Mouse (Mus musculus): Measurements from ENCODE around the gene Uchl1. TPM values are rescaled to one million over a fixed set of nuclear protein-coding genes. Genes with fewer than 3 reads are reported as not detected.

Gene Uchl1
- polyA plus RNA-seq, 1 experiment from 2014 or later = 65.0 TPM

GRCm38 (mm10) chr5:66712801-66713200 is 36.9 kb downstream of the Uchl1 start:
- WGBS = 82% methylated on average over 6 of the region's 6 CpGs
- ATAC-seq (ENCODE audit: insufficient number of reproducible peaks, insufficient read depth, low FRiP score, low TSS enrichment, low read depth) = no peak
- H3K4me2 ChIP-seq = no peak overlapping the region
- H3K9ac ChIP-seq = no peak overlapping the region
- no peak overlapping the region for H3K4me3 ChIP-seq
- no peaks in the 10 kb centered on the region for H3K27me3 ChIP-seq
- H3K9me3 ChIP-seq = no peaks in the 10 kb centered on the region
- H3K27ac ChIP-seq = no peak overlapping the region
- H3K4me1 ChIP-seq = peaks cover 21% of the 10 kb centered on the region
- H3K36me3 ChIP-seq = no peaks in the 10 kb centered on the region

- H3K27ac ChIP-seq = no peak overlapping the region
- no peak overlapping the region for H3K4me2 ChIP-seq
- 65% methylated on average over 4 of the region's 4 CpGs for WGBS
- no peak overlapping the region for H3K9ac ChIP-seq
- H3K9me3 ChIP-seq = no peaks in the 10 kb centered on the region
- no peaks in the 10 kb centered on the region for H3K36me3 ChIP-seq
- peaks cover 34% of the 10 kb centered on the region for H3K4me1 ChIP-seq
- H3K27me3 ChIP-seq = no peaks in the 10 kb centered on the region
- ATAC-seq (ENCODE audit: insufficient number of reproducible peaks, insufficient read depth, low FRiP score, low TSS enrichment, low read depth) = no peak
- no peak overlapping the region for H3K4me3 ChIP-seq
These were observed 39.6 kb downstream of the Uchl1 start for GRCm38 (mm10) chr5:66715498-66715931.

GRCm38 (mm10) chr5:66717931-66718330 is 42.0 kb downstream of the Uchl1 start:
- H3K4me2 ChIP-seq = no peak overlapping the region
- 29% methylated on average over 4 of the region's 4 CpGs for WGBS
- no peak overlapping the region for H3K9ac ChIP-seq
- no peaks in the 10 kb centered on the region for H3K36me3 ChIP-seq
- no peaks in the 10 kb centered on the region for H3K9me3 ChIP-seq
- peaks cover 56% of the 10 kb centered on the region for H3K4me1 ChIP-seq
- no peaks in the 10 kb centered on the region for H3K27me3 ChIP-seq
- peak overlapping the region; percentile 28; the same call in 1 of the 2 replicates for H3K27ac ChIP-seq
- ATAC-seq (ENCODE audit: insufficient number of reproducible peaks, insufficient read depth, low FRiP score, low TSS enrichment, low read depth) = no peak
- H3K4me3 ChIP-seq = no peak overlapping the region

GRCm38 (mm10) chr5:66718413-66718812 is 42.5 kb downstream of the Uchl1 start:
- no peak overlapping the region for H3K4me3 ChIP-seq
- H3K4me1 ChIP-seq = peaks cover 60% of the 10 kb centered on the region
- no peak for ATAC-seq (ENCODE audit: insufficient number of reproducible peaks, insufficient read depth, low FRiP score, low TSS enrichment, low read depth)
- H3K27me3 ChIP-seq = no peaks in the 10 kb centered on the region
- peak overlapping the region; percentile 18; the same call in 1 of the 2 replicates for H3K27ac ChIP-seq
- H3K9me3 ChIP-seq = no peaks in the 10 kb centered on the region
- no peaks in the 10 kb centered on the region for H3K36me3 ChIP-seq
- 15% methylated on average over 3 of the region's 3 CpGs for WGBS
- no peak overlapping the region for H3K9ac ChIP-seq
- H3K4me2 ChIP-seq = no peak overlapping the region

GRCm38 (mm10) chr5:66718880-66719279 is 43.0 kb downstream of the Uchl1 start:
- H3K9me3 ChIP-seq = no peaks in the 10 kb centered on the region
- H3K9ac ChIP-seq = no peak overlapping the region
- H3K27me3 ChIP-seq = no peaks in the 10 kb centered on the region
- no peak for ATAC-seq (ENCODE audit: insufficient number of reproducible peaks, insufficient read depth, low FRiP score, low TSS enrichment, low read depth)
- no peak overlapping the region for H3K27ac ChIP-seq
- 64% methylated on average over 7 of the region's 7 CpGs for WGBS
- H3K4me1 ChIP-seq = peaks cover 60% of the 10 kb centered on the region
- no peaks in the 10 kb centered on the region for H3K36me3 ChIP-seq
- H3K4me3 ChIP-seq = no peak overlapping the region
- H3K4me2 ChIP-seq = no peak overlapping the region

GRCm38 (mm10) chr5:66720921-66721320 is 45.0 kb downstream of the Uchl1 start:
- 4% methylated on average over 5 of the region's 5 CpGs for WGBS
- peak overlapping the region; percentile 48; the same call in 1 of the 2 replicates for H3K27ac ChIP-seq

GRCm38 (mm10) chr5:66722586-66722985 is 46.7 kb downstream of the Uchl1 start:
- H3K27ac ChIP-seq = peak overlapping the region; percentile 8; the same call in 1 of the 2 replicates

More at GRCm38 (mm10) chr5:66720921-66721320, 45.0 kb downstream of the Uchl1 start:
- no peaks in the 10 kb centered on the region for H3K9me3 ChIP-seq
- H3K4me3 ChIP-seq = no peak overlapping the region
- ATAC-seq (ENCODE audit: insufficient number of reproducible peaks, insufficient read depth, low FRiP score, low TSS enrichment, low read depth) = no peak
- no peaks in the 10 kb centered on the region for H3K36me3 ChIP-seq
- H3K4me1 ChIP-seq = peaks cover 49% of the 10 kb centered on the region
- no peak overlapping the region for H3K9ac ChIP-seq
- no peak overlapping the region for H3K4me2 ChIP-seq
- no peaks in the 10 kb centered on the region for H3K27me3 ChIP-seq

GRCm38 (mm10) chr5:66723037-66723436 is 47.1 kb downstream of the Uchl1 start:
- Histone ChIP-seq H3K4me3 (no peak overlapping the region), H3K27ac (peak overlapping the region; percentile 8; the same call in 1 of the 2 replicates), H3K9me3 (no peaks in the 10 kb centered on the region), H3K4me1 (peaks cover 40% of the 10 kb centered on the region), H3K4me2 (no peak overlapping the region), H3K27me3 (no peaks in the 10 kb centered on the region), H3K36me3 (no peaks in the 10 kb centered on the region), H3K9ac (no peak overlapping the region)
- ATAC-seq (ENCODE audit: insufficient number of reproducible peaks, insufficient read depth, low FRiP score, low TSS enrichment, low read depth) = no peak
- WGBS = 36% methylated on average over 4 of the region's 4 CpGs

More at GRCm38 (mm10) chr5:66722586-66722985, 46.7 kb downstream of the Uchl1 start:
- Histone ChIP-seq H3K4me3 (no peak overlapping the region), H3K9ac (no peak overlapping the region), H3K36me3 (no peaks in the 10 kb centered on the region), H3K4me1 (peaks cover 45% of the 10 kb centered on the region), H3K4me2 (no peak overlapping the region), H3K9me3 (no peaks in the 10 kb centered on the region), H3K27me3 (no peaks in the 10 kb centered on the region)
- 55% methylated on average over 9 of the region's 9 CpGs for WGBS
- ATAC-seq (ENCODE audit: insufficient number of reproducible peaks, insufficient read depth, low FRiP score, low TSS enrichment, low read depth) = no peak

- Histone ChIP-seq H3K9me3 (no peaks in the 10 kb centered on the region), H3K4me2 (no peak overlapping the region), H3K4me3 (no peak overlapping the region), H3K9ac (no peak overlapping the region), H3K27me3 (no peaks in the 10 kb centered on the region), H3K4me1 (peaks cover 34% of the 10 kb centered on the region), H3K36me3 (no peaks in the 10 kb centered on the region), H3K27ac (0 out of 2 replicates have a peak overlapping the region, but pooled peaks have one; percentile 8)
- ATAC-seq (ENCODE audit: insufficient number of reproducible peaks, insufficient read depth, low FRiP score, low TSS enrichment, low read depth) = no peak
- 84% methylated on average over 3 of the region's 3 CpGs for WGBS
These were observed 47.7 kb downstream of the Uchl1 start for GRCm38 (mm10) chr5:66723626-66724025.

GRCm38 (mm10) chr5:66729306-66729705 is 53.4 kb downstream of the Uchl1 start:
- Histone ChIP-seq H3K4me3 (no peak overlapping the region), H3K27me3 (no peaks in the 10 kb centered on the region), H3K36me3 (no peaks in the 10 kb centered on the region), H3K27ac (no peak overlapping the region), H3K4me1 (peaks cover 9% of the 10 kb centered on the region; the same call in 1 of the 2 replicates), H3K9me3 (no peaks in the 10 kb centered on the region), H3K4me2 (no peak overlapping the region), H3K9ac (no peak overlapping the region)
- 94% methylated on average over 4 of the region's 4 CpGs for WGBS
- ATAC-seq (ENCODE audit: insufficient number of reproducible peaks, insufficient read depth, low FRiP score, low TSS enrichment, low read depth) = no peak

- no peak overlapping the region for H3K9ac ChIP-seq
- H3K27me3 ChIP-seq = no peaks in the 10 kb centered on the region
- no peaks in the 10 kb centered on the region for H3K9me3 ChIP-seq
- H3K36me3 ChIP-seq = no peaks in the 10 kb centered on the region
- 43% methylated on average over 11 of the region's 11 CpGs for WGBS
- 0 out of 2 replicates have a peak overlapping the region, but pooled peaks have one; percentile 11 for H3K4me2 ChIP-seq
- no peak overlapping the region for H3K4me3 ChIP-seq
- no peak for ATAC-seq (ENCODE audit: insufficient number of reproducible peaks, insufficient read depth, low FRiP score, low TSS enrichment, low read depth)
- H3K27ac ChIP-seq = no peak overlapping the region
- H3K4me1 ChIP-seq = peaks cover 5% of the 10 kb centered on the region; the same call in 1 of the 2 replicates
These were observed 54.9 kb downstream of the Uchl1 start for GRCm38 (mm10) chr5:66730621-66731301.

- no peak overlapping the region for H3K4me3 ChIP-seq
- H3K36me3 ChIP-seq = no peaks in the 10 kb centered on the region
- no peaks in the 10 kb centered on the region for H3K27me3 ChIP-seq
- no peaks in the 10 kb centered on the region for H3K9me3 ChIP-seq
- no peak overlapping the region for H3K27ac ChIP-seq
- WGBS = 77% methylated on average over 1 of the region's 1 CpGs
- peaks cover 5% of the 10 kb centered on the region; the same call in 1 of the 2 replicates for H3K4me1 ChIP-seq
- 0 out of 2 replicates have a peak overlapping the region, but pooled peaks have one; percentile 11 for H3K4me2 ChIP-seq
- H3K9ac ChIP-seq = no peak overlapping the region
- ATAC-seq (ENCODE audit: insufficient number of reproducible peaks, insufficient read depth, low FRiP score, low TSS enrichment, low read depth) = no peak
These were observed 55.4 kb downstream of the Uchl1 start for GRCm38 (mm10) chr5:66731302-66731697.
